Mouse (Mus musculus): ENCODE results near the gene Nfia.

The Nfia gene

DNA sequence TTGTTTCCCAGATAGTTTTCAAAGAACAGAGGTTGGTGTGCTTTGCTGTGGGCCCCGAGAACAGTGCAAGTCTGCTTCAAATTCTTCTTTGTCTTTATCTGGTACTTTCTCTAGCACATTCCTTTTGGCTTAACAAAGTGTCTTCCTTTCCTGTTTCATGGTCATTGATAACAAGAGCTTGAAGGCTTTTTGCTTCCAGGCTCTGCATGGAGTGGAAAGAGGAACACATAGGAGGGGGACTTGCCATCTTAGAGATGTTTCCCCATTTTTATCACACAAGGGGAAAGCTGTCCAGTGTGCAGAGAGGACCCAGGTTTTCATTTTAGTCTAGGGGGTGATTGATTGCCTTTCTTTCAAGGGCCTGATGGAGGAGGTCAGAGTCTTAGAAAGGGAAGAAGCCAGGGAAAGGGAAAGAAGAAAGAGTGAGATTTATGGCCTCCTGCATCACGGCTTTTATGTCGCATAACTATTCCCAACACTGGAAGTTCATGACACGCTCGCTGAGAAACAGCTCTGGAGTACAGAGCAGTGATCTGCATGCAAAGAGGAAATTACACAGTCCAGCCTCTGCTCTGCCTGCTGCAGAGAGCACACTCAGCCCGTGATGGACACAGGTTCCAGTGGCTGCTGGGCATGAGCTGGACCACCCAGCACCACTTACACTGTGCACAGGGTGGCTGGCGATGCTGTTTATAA lies 67.0 kb downstream of the Nfia start:
- no peak for DNase-seq (ENCODE audit: low read depth)

DNA sequence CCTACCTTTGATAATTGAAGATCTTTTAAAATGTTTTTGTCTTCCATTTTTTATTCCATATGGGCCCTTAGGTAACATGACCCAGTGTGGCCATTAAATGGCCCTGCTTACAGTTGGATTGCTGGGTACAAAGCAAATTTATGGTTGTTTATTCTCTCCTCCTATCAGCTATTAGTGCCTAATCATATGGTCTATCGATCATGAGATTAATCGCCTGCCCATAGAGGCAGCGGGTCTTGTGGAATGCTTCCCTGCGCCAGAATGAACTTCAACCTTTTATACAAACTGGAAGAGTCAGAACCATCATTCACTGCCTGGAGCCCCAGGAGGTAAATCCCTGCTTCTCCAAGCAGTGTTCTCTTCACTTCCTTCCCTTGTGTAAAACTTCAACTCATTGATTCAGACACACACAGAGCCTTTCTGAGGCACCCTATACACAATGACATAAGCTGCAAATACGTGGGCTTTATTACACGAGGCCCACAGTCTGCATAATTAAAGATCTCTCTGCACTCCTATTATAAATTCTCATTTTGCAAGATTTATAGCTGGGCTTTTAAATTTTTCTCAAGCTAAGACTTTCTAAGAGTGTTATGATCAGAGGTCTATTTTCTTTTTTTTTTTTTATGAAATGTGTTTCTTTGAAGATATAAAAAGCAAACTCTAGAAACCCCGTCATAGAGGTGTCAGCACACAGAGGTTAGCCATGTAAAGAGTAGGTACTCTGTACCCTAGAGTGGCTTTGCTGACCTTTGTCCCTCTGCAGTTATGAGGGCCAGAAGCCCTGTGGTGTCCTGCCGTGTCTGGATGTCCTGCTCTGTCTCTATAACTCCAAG lies 67.9 kb downstream of the Nfia start:
- DNase-seq (ENCODE audit: low read depth) = no peak

- no peak for DNase-seq (ENCODE audit: low read depth)
These were observed 68.6 kb downstream of the Nfia start for GRCm38 (mm10) chr4:97841063-97841595.

DNA sequence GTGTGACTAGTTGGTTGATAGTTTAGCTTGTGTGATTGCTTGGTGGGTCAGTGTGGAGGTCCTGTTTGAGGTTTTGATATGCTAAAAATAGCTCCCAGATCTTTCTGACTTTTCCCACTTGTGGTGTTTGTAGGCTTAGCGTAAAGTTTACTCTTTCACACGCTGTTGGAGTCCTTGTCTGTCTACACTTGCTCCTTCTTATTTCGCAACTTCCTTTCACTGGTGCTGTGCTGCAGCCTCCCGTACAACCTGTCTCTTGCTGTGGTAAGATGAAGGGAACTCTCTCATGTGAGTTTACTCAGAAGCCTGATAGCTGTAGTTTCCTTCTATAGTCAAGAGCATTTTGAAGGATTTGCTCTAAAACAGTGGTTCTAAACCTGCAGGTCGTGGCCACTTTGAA lies 69.2 kb downstream of the Nfia start:
- DNase-seq (ENCODE audit: low read depth) = no peak

- no peak for DNase-seq (ENCODE audit: low read depth)
These were observed 71.6 kb downstream of the Nfia start for GRCm38 (mm10) chr4:97843981-97844690.

- peak; percentile 88 for DNase-seq (ENCODE audit: low read depth)
These were observed 72.4 kb downstream of the Nfia start for GRCm38 (mm10) chr4:97844899-97845298.

- no peak for DNase-seq (ENCODE audit: low read depth)
These were observed 75.1 kb downstream of the Nfia start for GRCm38 (mm10) chr4:97847653-97848052.

DNA sequence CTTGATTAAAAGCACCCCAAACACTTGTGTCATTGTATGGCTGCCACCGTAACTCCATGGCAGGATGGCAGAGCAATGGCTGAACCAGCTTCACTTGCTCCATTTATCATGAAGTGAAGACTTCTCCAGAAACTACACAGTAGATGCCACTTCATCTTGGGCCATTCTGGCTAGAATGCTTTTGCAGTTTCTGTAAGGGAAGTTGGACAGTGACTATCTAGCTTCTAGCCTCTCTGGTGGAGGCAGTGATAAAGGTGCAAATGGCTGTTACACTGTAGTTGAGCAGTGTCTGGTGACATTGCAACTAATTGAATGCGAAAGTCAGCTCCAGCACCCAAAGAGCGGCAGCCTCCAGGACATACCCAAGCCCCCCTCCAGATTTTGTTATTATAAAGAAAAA lies 78.5 kb downstream of the Nfia start:
- DNase-seq (ENCODE audit: low read depth) = no peak

DNA sequence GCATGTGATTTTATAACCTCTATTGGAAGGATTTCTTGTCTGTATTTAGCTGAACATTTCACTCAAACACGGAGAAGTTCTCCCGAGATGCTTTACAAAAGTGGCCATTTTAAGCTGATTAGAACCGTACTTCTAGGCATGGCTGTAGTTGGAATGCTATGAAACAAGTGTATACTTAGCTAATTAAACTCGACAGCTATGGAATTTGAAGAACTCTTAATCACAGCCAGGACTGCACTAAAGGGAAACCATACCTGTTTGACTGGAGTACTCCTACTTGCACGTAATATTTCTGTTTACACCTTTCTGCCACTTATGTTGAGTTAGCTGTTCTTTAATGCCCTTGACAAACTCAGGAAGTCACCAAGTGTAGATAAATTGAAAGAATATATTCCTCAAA lies 79.2 kb downstream of the Nfia start:
- DNase-seq (ENCODE audit: low read depth) = no peak

GRCm38 (mm10) chr4:97852626-97853025 lies 80.1 kb downstream of the Nfia start:
- no peak for DNase-seq (ENCODE audit: low read depth)

DNA sequence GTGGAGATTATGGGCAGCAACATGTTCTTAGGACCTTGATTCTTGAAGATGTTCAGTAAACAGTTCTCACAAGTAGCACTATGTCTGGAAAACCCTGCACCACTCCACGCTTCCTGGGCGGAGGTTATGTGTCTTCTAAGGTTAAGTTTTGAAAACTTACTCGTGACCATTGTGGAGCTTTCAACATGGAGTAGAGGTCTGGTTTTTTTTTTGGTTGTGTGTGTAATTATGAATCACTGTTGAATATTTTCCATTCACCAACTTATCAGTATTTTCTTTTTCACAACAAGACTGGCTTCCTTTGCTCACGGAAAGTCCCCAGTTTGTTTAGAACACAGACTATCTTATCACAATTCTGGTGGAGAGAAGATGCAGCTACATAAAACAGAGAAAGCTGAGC lies 82.2 kb downstream of the Nfia start:
- DNase-seq (ENCODE audit: low read depth) = peak; percentile 43

- DNase-seq (ENCODE audit: low read depth) = no peak
These were observed 83.3 kb downstream of the Nfia start for GRCm38 (mm10) chr4:97855712-97856420.

- DNase-seq (ENCODE audit: low read depth) = no peak
These were observed 85.0 kb downstream of the Nfia start for GRCm38 (mm10) chr4:97857549-97857948.

DNA sequence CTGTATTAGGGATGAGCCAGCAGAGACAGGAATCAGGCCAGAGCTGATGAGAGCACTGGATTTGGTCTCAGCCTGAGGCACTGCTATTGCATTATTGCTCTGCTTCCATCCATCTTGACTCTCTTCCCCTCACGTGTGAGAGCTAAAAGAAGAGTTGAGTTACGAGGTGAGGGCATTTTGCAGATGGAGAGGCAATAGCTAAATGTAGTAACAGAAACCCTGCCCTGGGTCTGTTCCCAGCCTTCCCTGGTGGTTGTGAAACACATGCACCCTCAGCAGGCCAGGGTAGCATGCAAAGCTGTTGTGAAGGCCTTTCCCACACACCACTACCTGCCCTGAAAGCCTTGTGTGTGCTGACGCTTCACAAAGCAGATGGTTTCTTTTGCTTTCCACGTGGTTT lies 86.9 kb downstream of the Nfia start:
- peak; percentile 82 for DNase-seq (ENCODE audit: low read depth)

- peak; percentile 71 for DNase-seq (ENCODE audit: low read depth)
These were observed 87.8 kb downstream of the Nfia start for GRCm38 (mm10) chr4:97860376-97860775.

DNA sequence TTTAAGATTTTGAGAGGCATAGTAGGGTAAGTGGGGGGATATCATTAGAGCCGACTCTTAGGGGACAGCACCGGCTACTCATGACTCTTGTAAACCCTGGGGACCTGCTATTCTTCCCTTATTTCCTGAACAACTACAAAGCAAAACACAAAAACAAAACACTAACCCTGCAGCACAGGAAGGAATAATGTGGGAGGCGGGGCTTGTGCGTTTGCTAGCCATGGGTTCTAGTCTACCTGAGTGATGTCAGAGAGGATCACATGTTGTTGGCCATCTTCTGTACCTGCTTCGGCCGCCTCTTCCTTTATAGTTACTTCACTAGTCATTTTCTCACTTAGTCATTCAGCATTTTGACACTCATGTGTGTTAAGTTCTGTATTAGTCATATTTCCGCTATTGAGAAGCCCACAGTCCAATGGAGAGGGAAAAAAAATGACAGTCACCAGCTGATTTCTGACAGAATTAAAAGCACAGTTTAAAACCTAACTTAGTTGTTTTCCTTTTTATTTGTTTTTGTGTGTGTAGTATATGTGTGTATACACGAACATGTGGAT lies 88.3 kb downstream of the Nfia start:
- DNase-seq (ENCODE audit: low read depth) = no peak

GRCm38 (mm10) chr4:97862379-97862778 lies 89.8 kb downstream of the Nfia start:
- DNase-seq (ENCODE audit: low read depth) = no peak

- no peak for DNase-seq (ENCODE audit: low read depth)
These were observed 91.7 kb downstream of the Nfia start for GRCm38 (mm10) chr4:97864276-97864675.

DNA sequence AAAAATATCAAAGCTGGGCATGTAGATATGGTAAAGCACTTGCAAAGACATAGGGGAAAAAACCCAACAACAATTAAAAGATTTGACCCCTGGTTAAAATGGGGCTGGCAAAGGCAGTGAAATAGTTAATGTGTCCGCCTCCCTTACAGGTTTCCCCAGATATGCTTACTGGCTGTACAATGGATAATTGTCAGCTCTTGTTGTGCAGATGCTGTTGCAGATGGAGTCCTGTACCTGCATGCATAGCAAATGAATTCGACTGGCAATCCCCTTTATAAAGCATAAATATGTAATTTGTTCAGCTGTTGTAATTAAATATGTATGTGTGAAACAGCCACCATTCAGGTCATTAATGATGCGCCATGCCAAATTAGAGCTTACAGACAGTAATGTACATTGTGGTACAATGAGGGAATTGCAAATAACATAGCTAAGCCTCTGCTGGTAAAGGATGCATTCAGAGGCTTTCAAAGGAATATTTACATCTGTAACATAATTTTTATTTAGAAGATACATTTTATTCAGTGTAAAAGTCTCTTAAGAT lies 92.9 kb downstream of the Nfia start:
- DNase-seq (ENCODE audit: low read depth) = no peak

DNA sequence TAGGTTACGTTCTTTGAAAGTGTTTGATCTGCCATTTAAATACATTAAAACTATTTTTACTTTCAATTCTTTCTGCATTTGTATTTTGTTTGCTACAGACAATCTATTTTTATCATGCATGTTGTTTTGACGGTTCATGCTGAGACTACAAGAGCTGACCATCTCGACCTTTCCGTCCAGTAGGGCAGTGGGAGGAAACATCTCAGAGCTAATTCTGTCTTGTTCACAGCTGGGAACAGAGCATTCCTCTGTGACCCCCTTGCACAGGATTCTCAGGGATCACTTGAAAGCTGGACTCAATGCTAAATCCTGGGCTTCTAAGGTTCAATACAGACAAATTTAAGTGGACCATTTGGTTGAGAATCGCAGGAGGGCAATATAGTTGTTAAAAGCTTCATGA lies 93.9 kb downstream of the Nfia start:
- DNase-seq (ENCODE audit: low read depth) = no peak

DNA sequence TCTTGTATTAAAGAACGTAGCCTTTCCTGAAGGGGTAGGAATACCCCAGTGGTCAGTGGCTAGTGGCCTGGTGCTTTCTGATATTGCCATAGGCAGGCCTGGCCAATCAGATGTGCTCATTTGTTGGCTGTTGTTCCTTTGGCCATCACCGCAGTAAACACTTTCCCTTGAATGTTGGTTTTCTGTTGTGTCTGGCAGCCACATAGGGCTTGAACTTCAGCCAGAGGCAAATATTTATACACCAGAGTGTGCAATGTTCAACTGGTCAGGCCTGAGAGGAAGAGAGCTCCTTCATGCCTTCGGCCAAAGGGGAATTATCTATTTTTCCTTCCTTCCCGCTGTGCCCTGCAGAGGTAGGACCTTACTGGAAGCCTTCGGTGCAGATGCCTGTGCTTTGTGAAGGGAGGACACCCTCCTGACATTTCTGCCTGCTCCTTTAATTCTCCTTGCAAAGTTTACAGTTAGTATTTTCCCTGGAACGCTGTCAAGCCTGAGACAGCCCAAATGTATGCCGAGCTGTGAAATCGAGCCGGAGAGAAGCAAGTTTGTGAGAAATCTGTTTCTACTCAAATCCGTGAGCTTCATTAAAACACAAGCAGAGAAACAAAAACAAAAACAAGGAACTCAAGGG lies 95.9 kb downstream of the Nfia start:
- peak; percentile 60 for DNase-seq (ENCODE audit: low read depth)
